Mouse (Mus musculus) layer of hippocampus, adult 8-10 months (tissue): Measurements from ENCODE around the gene Ngly1. TPM values are rescaled to one million over a fixed set of nuclear protein-coding genes. Genes with fewer than 3 reads are reported as not detected.

Source experiments
- DNase-seq, 2 experiments: peaks; one replicate each; pipeline ENCODE4 v3.0.0; 2022; ENCODE audit warnings: low spot score in 2 of 2
- total RNA-seq, 4 experiments: library from RNA; stranded (reverse); gene quantifications; 2 replicates each; pipeline ENCODE4 v1.2.4; 2022

The Ngly1 gene
- total RNA-seq, 4 experiments from 2014 or later, result 27.9 to 33.7 (median 32.1) TPM

DNA sequence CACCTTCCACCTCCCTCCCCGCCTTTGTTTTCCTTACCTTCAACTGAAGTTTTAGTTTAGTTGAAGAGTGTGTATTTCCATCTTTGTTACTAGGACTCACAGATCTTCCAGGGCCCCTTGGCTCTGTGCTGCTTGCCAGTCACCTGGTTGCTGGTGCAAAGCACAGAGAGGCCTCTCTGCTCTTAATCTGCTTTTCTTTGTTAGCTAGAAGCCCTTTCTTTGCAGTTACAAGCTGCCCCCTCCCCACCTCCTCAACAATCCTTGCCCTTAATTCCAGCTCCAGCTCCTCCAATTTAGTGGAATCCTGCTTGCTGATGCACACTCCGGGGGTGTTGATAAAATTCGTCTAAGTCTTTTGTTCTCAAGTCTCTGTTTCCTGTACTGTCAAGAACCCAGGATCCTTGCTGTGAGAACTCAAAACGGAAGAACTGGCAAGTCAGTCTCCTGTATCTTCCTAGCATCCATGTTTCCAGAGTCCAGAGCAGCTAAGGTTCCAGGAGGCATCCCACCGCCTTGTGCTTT, 79.9 kb downstream of the Ngly1 start:
- DNase-seq, result no peak

GRCm38 (mm10) chr14:16329756-16330155, 80.7 kb downstream of the Ngly1 start:
- no peak for DNase-seq

DNA sequence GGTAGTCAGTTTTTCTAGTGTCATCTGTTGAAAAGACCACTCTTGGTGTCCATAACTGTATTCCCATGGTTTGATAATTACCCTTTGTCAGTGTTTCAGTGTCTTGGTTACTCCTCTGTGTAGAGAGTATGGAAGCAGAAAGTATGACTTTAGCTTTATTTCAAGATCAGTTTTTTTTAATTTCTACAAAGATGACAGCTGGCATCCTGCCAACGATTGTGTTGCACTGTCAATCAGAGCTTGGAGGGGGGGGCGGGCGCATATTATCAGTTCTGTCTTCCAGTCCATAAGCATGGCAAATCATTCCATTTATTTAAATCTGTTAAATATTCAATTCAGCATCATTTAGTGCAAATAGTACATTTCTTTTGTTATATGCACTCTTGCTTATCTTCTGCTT, 85.2 kb downstream of the Ngly1 start:
- DNase-seq, result no peak

- no peak for DNase-seq
Measured at GRCm38 (mm10) chr14:16335835-16336417, 86.8 kb downstream of the Ngly1 start.

GRCm38 (mm10) chr14:16347505-16347904, 98.4 kb downstream of the Ngly1 start:
- no peak for DNase-seq

- no peak for DNase-seq
Measured at GRCm38 (mm10) chr14:16359704-16360103, 110.6 kb downstream of the Ngly1 start.

Other genes starting within 250 kb of the Ngly1 start
- 10 to 100 TPM; 10.2 to 12.9 (median 12.1) TPM for gene Oxsm, start 528 bp downstream of the Ngly1 start, total RNA-seq
- 10 to 100 TPM; 79.9 to 96.9 (median 82.7) TPM for gene Top2b, start 115.9 kb downstream of the Ngly1 start, total RNA-seq